Mouse (Mus musculus): ENCODE measurements around the gene 1700020D05Rik. TPM values are rescaled to one million over a fixed set of nuclear protein-coding genes. Genes with fewer than 3 reads are reported as not detected.

1700020D05Rik gene
- polyA plus RNA-seq, 1 experiment from 2014 or later, result 0.18 TPM

GRCm38 (mm10) chr19:5475069-5475714 lies 28.4 kb downstream of the 1700020D05Rik start:
- H3K36me3 ChIP-seq (ENCODE audit: insufficient read depth), result peaks cover 37% of the 10 kb centered on the region
- peak overlapping the region; percentile 86 for H3K27ac ChIP-seq (ENCODE audit: low read depth)
- peak overlapping the region; percentile 76 for H3K9ac ChIP-seq
- WGBS, result 11% methylated on average over 13 of the region's 13 CpGs
- DNase-seq (peak; percentile 39), ATAC-seq (ENCODE audit: insufficient read depth) (peak; percentile 20; the same call in 1 of the 2 replicates)
- H3K27me3 ChIP-seq (ENCODE audit: insufficient read depth, low read length), result peaks cover under 1% of the 10 kb centered on the region; the same call in 1 of the 2 replicates
- H3K4me3 ChIP-seq (ENCODE audit: low read depth, low read length), result peak overlapping the region; percentile 64
- H3K4me2 ChIP-seq, result peak overlapping the region; percentile 88
- H3K9me3 ChIP-seq (ENCODE audit: low read depth, low read length), result no peaks in the 10 kb centered on the region
- no peak for TF ChIP-seq CTCF (IDR thresholded peaks at IDR 0.05; ENCODE audit: low read depth)
- H3K4me1 ChIP-seq (ENCODE audit: insufficient read depth), result peaks cover 9% of the 10 kb centered on the region; the same call in 1 of the 2 replicates

GRCm38 (mm10) chr19:5474281-5475068 lies 29.1 kb downstream of the 1700020D05Rik start:
- H3K9me3 ChIP-seq (ENCODE audit: low read depth, low read length), result no peaks in the 10 kb centered on the region
- H3K4me1 ChIP-seq (ENCODE audit: insufficient read depth), result peaks cover 9% of the 10 kb centered on the region; the same call in 1 of the 2 replicates
- peak overlapping the region; percentile 64 for H3K4me3 ChIP-seq (ENCODE audit: low read depth, low read length)
- H3K36me3 ChIP-seq (ENCODE audit: insufficient read depth), result peaks cover 30% of the 10 kb centered on the region
- peak overlapping the region; percentile 86 for H3K27ac ChIP-seq (ENCODE audit: low read depth)
- no peak for TF ChIP-seq CTCF (IDR thresholded peaks at IDR 0.05; ENCODE audit: low read depth)
- WGBS, result under 1% methylated on average over 65 of the region's 68 CpGs
- DNase-seq, result peak; percentile 79
- H3K4me2 ChIP-seq, result peak overlapping the region; percentile 88
- H3K9ac ChIP-seq, result peak overlapping the region; percentile 76
- H3K27me3 ChIP-seq (ENCODE audit: insufficient read depth, low read length), result peaks cover 2% of the 10 kb centered on the region; the same call in 1 of the 2 replicates
- peak; percentile 74 for ATAC-seq (ENCODE audit: insufficient read depth)

- peak within 1 kb of the TSS; percentile 88 for H3K4me2 ChIP-seq
- peak; percentile 78 for ATAC-seq (ENCODE audit: insufficient read depth)
- H3K27ac ChIP-seq (ENCODE audit: low read depth), result peak within 1 kb of the TSS; percentile 86
- TF ChIP-seq CTCF (IDR thresholded peaks at IDR 0.05; ENCODE audit: low read depth), result 0 out of 2 replicates have a peak, but pooled peaks have one; percentile 24
- peaks cover 9% of the 10 kb centered on the region; the same call in 1 of the 2 replicates for H3K4me1 ChIP-seq (ENCODE audit: insufficient read depth)
- DNase-seq, result peak; percentile 96
- peaks cover 23% of the 10 kb centered on the region for H3K36me3 ChIP-seq (ENCODE audit: insufficient read depth)
- peak within 1 kb of the TSS; percentile 76 for H3K9ac ChIP-seq
- peak within 1 kb of the TSS; percentile 64 for H3K4me3 ChIP-seq (ENCODE audit: low read depth, low read length)
- WGBS, result under 1% methylated on average over 22 of the region's 22 CpGs
- H3K9me3 ChIP-seq (ENCODE audit: low read depth, low read length), result no peaks in the 10 kb centered on the region
- peaks cover 2% of the 10 kb centered on the region; the same call in 1 of the 2 replicates for H3K27me3 ChIP-seq (ENCODE audit: insufficient read depth, low read length)
Observed at GRCm38 (mm10) chr19:5473720-5474119, 29.9 kb downstream of the 1700020D05Rik start, which contains the start of gene Efemp2. TSS of gene Efemp2 (plus strand) at chr19:5473954.

- peaks cover 15% of the 10 kb centered on the region for H3K36me3 ChIP-seq (ENCODE audit: insufficient read depth)
- peaks cover 2% of the 10 kb centered on the region; the same call in 1 of the 2 replicates for H3K27me3 ChIP-seq (ENCODE audit: insufficient read depth, low read length)
- peaks cover 9% of the 10 kb centered on the region; the same call in 1 of the 2 replicates for H3K4me1 ChIP-seq (ENCODE audit: insufficient read depth)
- H3K4me2 ChIP-seq, result peak overlapping the region; percentile 88; the same call in 1 of the 2 replicates
- H3K27ac ChIP-seq (ENCODE audit: low read depth), result peak overlapping the region; percentile 86; the same call in 1 of the 2 replicates
- H3K9ac ChIP-seq, result no peak overlapping the region
- ATAC-seq (ENCODE audit: insufficient read depth) (no peak), DNase-seq (no peak)
- H3K4me3 ChIP-seq (ENCODE audit: low read depth, low read length), result no peak overlapping the region
- TF ChIP-seq CTCF (IDR thresholded peaks at IDR 0.05; ENCODE audit: low read depth), result peak; percentile 28; the same call in 1 of the 2 replicates
- no peaks in the 10 kb centered on the region for H3K9me3 ChIP-seq (ENCODE audit: low read depth, low read length)
- 77% methylated on average over 3 of the region's 3 CpGs for WGBS
Observed at GRCm38 (mm10) chr19:5472857-5473256, 30.7 kb downstream of the 1700020D05Rik start.

GRCm38 (mm10) chr19:5471846-5472245 lies 31.7 kb downstream of the 1700020D05Rik start:
- H3K4me2 ChIP-seq, result no peak overlapping the region
- ATAC-seq (ENCODE audit: insufficient read depth), result no peak
- H3K27ac ChIP-seq (ENCODE audit: low read depth), result no peak overlapping the region
- no peak for DNase-seq
- H3K36me3 ChIP-seq (ENCODE audit: insufficient read depth), result peaks cover 12% of the 10 kb centered on the region
- TF ChIP-seq CTCF (IDR thresholded peaks at IDR 0.05; ENCODE audit: low read depth), result no peak
- H3K9ac ChIP-seq, result no peak overlapping the region
- H3K27me3 ChIP-seq (ENCODE audit: insufficient read depth, low read length), result peaks cover 2% of the 10 kb centered on the region; the same call in 1 of the 2 replicates
- peaks cover 9% of the 10 kb centered on the region; the same call in 1 of the 2 replicates for H3K4me1 ChIP-seq (ENCODE audit: insufficient read depth)
- H3K9me3 ChIP-seq (ENCODE audit: low read depth, low read length), result no peaks in the 10 kb centered on the region
- H3K4me3 ChIP-seq (ENCODE audit: low read depth, low read length), result no peak overlapping the region
- WGBS, result 38% methylated on average over 5 of the region's 5 CpGs

- H3K4me3 ChIP-seq (ENCODE audit: low read depth, low read length), result no peak within 1 kb of the TSS
- no peak for TF ChIP-seq CTCF (IDR thresholded peaks at IDR 0.05; ENCODE audit: low read depth)
- peaks cover 39% of the 10 kb centered on the region for H3K36me3 ChIP-seq (ENCODE audit: insufficient read depth)
- no peak within 1 kb of the TSS for H3K27ac ChIP-seq (ENCODE audit: low read depth)
- ATAC-seq (ENCODE audit: insufficient read depth) (no peak), DNase-seq (no peak)
- H3K4me1 ChIP-seq (ENCODE audit: insufficient read depth), result no peaks in the 10 kb centered on the region
- 45% methylated on average over 5 of the region's 5 CpGs for WGBS
- no peak within 1 kb of the TSS for H3K9ac ChIP-seq
- H3K27me3 ChIP-seq (ENCODE audit: insufficient read depth, low read length), result peaks cover 2% of the 10 kb centered on the region; the same call in 1 of the 2 replicates
- no peak within 1 kb of the TSS for H3K4me2 ChIP-seq
- H3K9me3 ChIP-seq (ENCODE audit: low read depth, low read length), result no peaks in the 10 kb centered on the region
Observed at GRCm38 (mm10) chr19:5468374-5468773, 35.2 kb downstream of the 1700020D05Rik start, which contains the start of gene Ctsw. TSS of gene Ctsw (minus strand) at chr19:5468507.

All from lung, embryonic 14.5 days (tissue).